Mouse (Mus musculus) G1E (cell line): ENCODE results near the gene Mpnd. TPM values are rescaled to one million over a fixed set of nuclear protein-coding genes. Genes with fewer than 3 reads are reported as not detected.

ENCODE experiments used
- ATAC-seq: 2 replicates; pipeline ENCODE4 v1.8.0; 2016; ENCODE audit warnings: mild to moderate bottlenecking; ENCODE audit not compliant: insufficient number of reproducible peaks, poor library complexity, low FRiP score, severe bottlenecking; ENCODE audit errors: extremely low read depth
- DNase-seq: peaks from one replicate; pipeline ENCODE4 v3.0.0; 2012; ENCODE audit warnings: low spot score
- H3K27me3 ChIP-seq: 2 replicates; pipeline ENCODE4 v1.6.1; 2012; ENCODE audit warnings: mild to moderate bottlenecking, low read length, inconsistent platforms; ENCODE audit not compliant: insufficient read depth
- H3K36me3 ChIP-seq: replicated peaks from 2 replicates; pipeline ENCODE3; 2012; ENCODE audit warnings: mild to moderate bottlenecking, inconsistent platforms
- H3K4me1 ChIP-seq: 2 replicates; pipeline ENCODE4 v1.6.1; 2012; ENCODE audit warnings: low read depth, low read length, inconsistent platforms, mixed read lengths; ENCODE audit not compliant: insufficient read depth
- H3K4me3 ChIP-seq: 2 replicates; pipeline ENCODE4 v1.5.1; 2012; ENCODE audit warnings: low read depth, mild to moderate bottlenecking, inconsistent platforms, low read length, moderate library complexity, mixed read lengths
- H3K9me3 ChIP-seq: replicated peaks from 2 replicates; pipeline ENCODE4 v1.6.1; 2012; ENCODE audit warnings: inconsistent platforms
- CTCF ChIP-seq: IDR thresholded peaks from 2 replicates; pipeline ENCODE4 v1.5.1; 2012; ENCODE audit warnings: low read depth, low read length, inconsistent platforms, mixed read lengths
- GATA1 ChIP-seq: IDR thresholded peaks from 2 replicates; pipeline ENCODE4 v1.6.1; 2012; ENCODE audit warnings: borderline replicate concordance, low read length, inconsistent platforms, mixed read lengths
- GATA2 ChIP-seq: IDR thresholded peaks from 2 replicates; pipeline ENCODE4 v1.6.1; 2012; ENCODE audit warnings: low read depth, low read length, inconsistent platforms, borderline replicate concordance
- POLR2AphosphoS5 ChIP-seq: IDR thresholded peaks from 2 replicates; pipeline ENCODE4 v1.6.1; 2012; ENCODE audit warnings: low read depth, low read length, inconsistent platforms; ENCODE audit not compliant: insufficient replicate concordance
- TAL1 ChIP-seq: conservative IDR thresholded peaks from 2 replicates; pipeline ENCODE4 v1.6.1; 2012; ENCODE audit warnings: low read depth, low read length, inconsistent platforms, mixed read lengths
- polyA plus RNA-seq: library from polyadenylated mRNA; stranded (reverse); fragments of >175 nt; gene quantifications from 2 replicates; pipeline ENCODE4 v1.2.3, GENCODE M21; 2012
- total RNA-seq, 2 experiments: library from RNA; stranded (forward) in 1 of 2; stranded (reverse) in 1 of 2; fragments of 200-1000 nt in 1 of 2; fragments of >200 nt in 1 of 2; fragmentation: Nextera tagmentation in 1 of 2; gene quantifications; 2 replicates each; pipeline ENCODE4 v1.2.3; 2014 to 2017

Mpnd gene
- total and polyA plus RNA-seq, 3 experiments: 11.2 to 46.2 (median 39.1) TPM

GRCm38 (mm10) chr17:56022131-56022988, 16.8 kb downstream of the Mpnd start:
- Histone ChIP-seq H3K27me3 (no peaks in the 10 kb centered on the region), H3K4me3 (no peak overlapping the region), H3K4me1 (peaks cover 69% of the 10 kb centered on the region), H3K36me3 (peaks cover 99% of the 10 kb centered on the region), H3K9me3 (no peaks in the 10 kb centered on the region)
- TF ChIP-seq POLR2AphosphoS5 (no peak), GATA2 (no peak), CTCF (no peak), TAL1 (no peak), GATA1 (no peak)
- DNase-seq (no peak), ATAC-seq (no peak)

- Histone ChIP-seq H3K36me3 (peaks cover 99% of the 10 kb centered on the region), H3K4me1 (peaks cover 73% of the 10 kb centered on the region), H3K9me3 (no peaks in the 10 kb centered on the region), H3K27me3 (no peaks in the 10 kb centered on the region), H3K4me3 (no peak overlapping the region)
- DNase-seq (no peak), ATAC-seq (no peak)
- no peak for TF ChIP-seq POLR2AphosphoS5
- no peak for TF ChIP-seq TAL1
- no peak for TF ChIP-seq GATA2
- no peak for TF ChIP-seq GATA1
- TF ChIP-seq CTCF: no peak
Measured at GRCm38 (mm10) chr17:56022989-56023290, 17.4 kb downstream of the Mpnd start.

- H3K9me3 ChIP-seq: no peaks in the 10 kb centered on the region
- H3K36me3 ChIP-seq: peaks cover 99% of the 10 kb centered on the region
- no peak for TF ChIP-seq CTCF
- TF ChIP-seq GATA2: no peak
- TF ChIP-seq TAL1: no peak
- TF ChIP-seq GATA1: no peak
- TF ChIP-seq POLR2AphosphoS5: no peak
- DNase-seq (no peak), ATAC-seq (no peak)
- H3K27me3 ChIP-seq: no peaks in the 10 kb centered on the region
- H3K4me3 ChIP-seq: no peak overlapping the region
- H3K4me1 ChIP-seq: peaks cover 70% of the 10 kb centered on the region
Measured at GRCm38 (mm10) chr17:56023386-56023785, 17.9 kb downstream of the Mpnd start.

GRCm38 (mm10) chr17:56024476-56024875, 19.0 kb downstream of the Mpnd start:
- H3K4me3 ChIP-seq: no peak overlapping the region
- peaks cover 69% of the 10 kb centered on the region for H3K4me1 ChIP-seq
- ATAC-seq (no peak), DNase-seq (no peak)
- no peaks in the 10 kb centered on the region for H3K27me3 ChIP-seq
- H3K9me3 ChIP-seq: no peaks in the 10 kb centered on the region
- TF ChIP-seq GATA1 (no peak), GATA2 (no peak), CTCF (no peak), POLR2AphosphoS5 (no peak), TAL1 (no peak)
- peaks cover 99% of the 10 kb centered on the region for H3K36me3 ChIP-seq

- TF ChIP-seq GATA2 (no peak), TAL1 (no peak), GATA1 (no peak), POLR2AphosphoS5 (no peak), CTCF (no peak)
- DNase-seq: no peak
- ATAC-seq: no peak
- Histone ChIP-seq H3K4me3 (no peak overlapping the region), H3K9me3 (no peaks in the 10 kb centered on the region), H3K27me3 (no peaks in the 10 kb centered on the region), H3K4me1 (peaks cover 69% of the 10 kb centered on the region), H3K36me3 (peaks cover 99% of the 10 kb centered on the region)
Measured at GRCm38 (mm10) chr17:56024931-56025330, 19.4 kb downstream of the Mpnd start.

- Histone ChIP-seq H3K36me3 (peaks cover 98% of the 10 kb centered on the region), H3K27me3 (no peaks in the 10 kb centered on the region), H3K9me3 (no peaks in the 10 kb centered on the region), H3K4me3 (no peak overlapping the region), H3K4me1 (peaks cover 72% of the 10 kb centered on the region)
- no peak for ATAC-seq
- TF ChIP-seq CTCF (no peak), POLR2AphosphoS5 (no peak), TAL1 (no peak), GATA2 (no peak)
- DNase-seq: no peak
Measured at GRCm38 (mm10) chr17:56026303-56026702, 20.8 kb downstream of the Mpnd start.
